Comparison of ENCODE assay signal across 26 mouse cellular contexts in genomic region chr15:81098689-81099088, GRCm38 (mm10).
"Had no signal": no experiment of that assay in that cellular context is flagged by ENCODE, and none has a peak within 500 bp of the region (broad histone marks: within the 10 kb centered on the region; RNA-seq: fewer than 3 reads in every experiment).

No protein-coding gene starts in this region.

- H3K9me3 ChIP-seq: embryonic facial prominence, embryonic 10.5 days; embryonic facial prominence, embryonic 12.5 days; embryonic facial prominence, embryonic 13.5 days; embryonic facial prominence, embryonic 15.5 days; forebrain, embryonic 10.5 days; forebrain, embryonic 12.5 days; forebrain, embryonic 13.5 days; forebrain, embryonic 15.5 days had no signal

- H3K27ac ChIP-seq: embryonic facial prominence, embryonic 10.5 days; embryonic facial prominence, embryonic 12.5 days; embryonic facial prominence, embryonic 13.5 days; embryonic facial prominence, embryonic 15.5 days; forebrain, embryonic 10.5 days; forebrain, embryonic 12.5 days; forebrain, embryonic 13.5 days; forebrain, embryonic 15.5 days; gastrocnemius, adult 2 months; heart, adult 2 months had no signal

- H3K36me3 ChIP-seq: embryonic facial prominence, embryonic 10.5 days; embryonic facial prominence, embryonic 12.5 days; embryonic facial prominence, embryonic 13.5 days; embryonic facial prominence, embryonic 15.5 days; forebrain, embryonic 10.5 days; forebrain, embryonic 12.5 days; forebrain, embryonic 15.5 days had no signal

- DNase-seq: cerebellum, adult 8-10 months; cerebellum, adult 9-10 months; cerebellum, adult 9-11 months; cerebellum, postnatal 10 days; cerebellum, postnatal 14 days; cerebellum, postnatal 25 days; cerebellum, postnatal 36 days; embryo, embryonic 11 days; forebrain, postnatal 0 days; gastrocnemius, adult 2 months; gastrocnemius, postnatal 10 days; gastrocnemius, postnatal 14 days; gastrocnemius, postnatal 25 days; gastrocnemius, postnatal 36 days; heart, adult 11 months; heart, adult 18-20 months; heart, adult 2 months had no signal

- H3K9ac ChIP-seq: embryonic facial prominence, embryonic 12.5 days; embryonic facial prominence, embryonic 13.5 days; embryonic facial prominence, embryonic 15.5 days; forebrain, embryonic 12.5 days; forebrain, embryonic 13.5 days; forebrain, embryonic 15.5 days; forebrain, postnatal 0 days had no signal

- H3K4me3 ChIP-seq: embryonic facial prominence, embryonic 10.5 days; embryonic facial prominence, embryonic 12.5 days; embryonic facial prominence, embryonic 13.5 days; embryonic facial prominence, embryonic 15.5 days; erythroblast, embryonic 14.5 days; forebrain, embryonic 10.5 days; forebrain, embryonic 12.5 days; forebrain, embryonic 13.5 days; forebrain, embryonic 15.5 days; gastrocnemius, adult 2 months; heart, adult 2 months had no signal

- H3K27me3 ChIP-seq: embryonic facial prominence, embryonic 12.5 days; embryonic facial prominence, embryonic 13.5 days; embryonic facial prominence, embryonic 15.5 days; forebrain, embryonic 12.5 days; forebrain, embryonic 13.5 days; forebrain, embryonic 15.5 days had no signal
